Mouse (Mus musculus) CH12.LX (cell line): ENCODE results near the gene AL607142.1. TPM values are rescaled to one million over a fixed set of nuclear protein-coding genes. Genes with fewer than 3 reads are reported as not detected.

Experiments
- DNase-seq: peaks from one replicate; pipeline ENCODE4 v3.0.0-alpha.2; 2013; ENCODE audit errors: extremely low read depth
- H3K27ac ChIP-seq: 2 replicates; pipeline ENCODE4 v1.5.1; 2012; ENCODE audit warnings: low read depth, mild to moderate bottlenecking, control low read depth, moderate library complexity; ENCODE audit not compliant: insufficient read depth
- H3K27me3 ChIP-seq: replicated peaks from 2 replicates; pipeline ENCODE3; 2012; ENCODE audit warnings: inconsistent platforms
- H3K36me3 ChIP-seq, 2 experiments: replicated peaks in 1 of 2; 2 replicates each; pipeline versions ENCODE3 to v1.6.1; 2012; ENCODE audit warnings: inconsistent platforms in 1 of 2, low read length in 1 of 2, mild to moderate bottlenecking in 1 of 2, mixed read lengths in 1 of 2, moderate library complexity in 1 of 2; ENCODE audit not compliant: control insufficient read depth in 1 of 2, insufficient read depth in 1 of 2
- H3K4me1 ChIP-seq, 2 experiments: 2 replicates each; pipeline ENCODE4 v1.6.1; 2012; ENCODE audit warnings: inconsistent platforms in 1 of 2, moderate library complexity in 1 of 2; ENCODE audit not compliant: insufficient read depth in 2 of 2, control insufficient read depth in 1 of 2
- H3K4me2 ChIP-seq: 2 replicates; pipeline ENCODE4 v1.6.1; 2012; ENCODE audit warnings: low read depth, mild to moderate bottlenecking, control low read depth; ENCODE audit not compliant: poor library complexity, insufficient read depth, severe bottlenecking
- H3K4me3 ChIP-seq, 3 experiments: fragments of 150-350 bp in 1 of 3; sonication (generic) in 1 of 3; replicated peaks in 1 of 3; 2 replicates each; pipeline versions ENCODE3 to v1.5.1; 2011 to 2012; ENCODE audit warnings: low read depth in 2 of 3, low read length in 2 of 3, mild to moderate bottlenecking in 2 of 3, moderate library complexity in 2 of 3, control low read depth in 1 of 3, improper control_type of control experiment in 1 of 3, inconsistent platforms in 1 of 3, mixed read lengths in 1 of 3; ENCODE audit not compliant: poor library complexity in 1 of 3
- H3K79me2 ChIP-seq: replicated peaks from 2 replicates; pipeline ENCODE4 v1.6.1; 2012; ENCODE audit warnings: mild to moderate bottlenecking, moderate library complexity; ENCODE audit not compliant: control insufficient read depth, poor library complexity, insufficient read depth, severe bottlenecking; ENCODE audit errors: extremely low read depth
- H3K9ac ChIP-seq: 2 replicates; pipeline ENCODE4 v1.6.1; 2012; ENCODE audit warnings: low read depth, mild to moderate bottlenecking, control low read depth, moderate library complexity; ENCODE audit not compliant: insufficient read depth
- H3K9me3 ChIP-seq: replicated peaks from 2 replicates; pipeline ENCODE3; 2012; ENCODE audit warnings: low read length, inconsistent platforms, mixed read lengths
- BHLHE40 ChIP-seq: IDR thresholded peaks from 2 replicates; pipeline ENCODE4 v1.6.1; 2011; ENCODE audit warnings: mild to moderate bottlenecking, low read depth, low read length, improper control_type of control experiment
- CHD1 ChIP-seq: IDR thresholded peaks from 2 replicates; pipeline ENCODE4 v1.6.1; 2012; ENCODE audit warnings: low read depth, low read length, improper control_type of control experiment, inconsistent platforms
- CHD2 ChIP-seq: IDR thresholded peaks from 2 replicates; pipeline ENCODE4 v1.6.1; 2011; ENCODE audit warnings: low read length, improper control_type of control experiment
- ELF1 ChIP-seq: IDR thresholded peaks from 2 replicates; pipeline ENCODE4 v1.6.1; 2014; ENCODE audit warnings: low read depth, mild to moderate bottlenecking, inconsistent platforms, low read length, improper control_type of control experiment
- EP300 ChIP-seq: IDR thresholded peaks from 2 replicates; pipeline ENCODE4 v1.6.1; 2011; ENCODE audit warnings: low read length, improper control_type of control experiment
- ETS1 ChIP-seq: conservative IDR thresholded peaks from 2 replicates; pipeline ENCODE4 v1.6.1; 2012; ENCODE audit warnings: low read depth, mild to moderate bottlenecking, inconsistent platforms, low read length, improper control_type of control experiment, moderate library complexity
- GABPA ChIP-seq: IDR thresholded peaks from 2 replicates; pipeline ENCODE4 v1.6.1; 2012; ENCODE audit warnings: low read depth, low read length, improper control_type of control experiment, inconsistent platforms; ENCODE audit not compliant: insufficient replicate concordance
- JUND ChIP-seq: conservative IDR thresholded peaks from 2 replicates; pipeline ENCODE4 v1.6.1; 2011; ENCODE audit warnings: low read depth, low read length, improper control_type of control experiment
- KAT2A ChIP-seq: IDR thresholded peaks from 2 replicates; pipeline ENCODE4 v1.6.1; 2012; ENCODE audit warnings: low read length, improper control_type of control experiment, inconsistent platforms; ENCODE audit not compliant: insufficient replicate concordance
- MAFK ChIP-seq: IDR thresholded peaks from 2 replicates; pipeline ENCODE4 v1.6.1; 2011; ENCODE audit warnings: low read length, improper control_type of control experiment; ENCODE audit not compliant: insufficient replicate concordance
- MAX ChIP-seq: IDR thresholded peaks from 2 replicates; pipeline ENCODE4 v1.6.1; 2011; ENCODE audit warnings: low read length, improper control_type of control experiment
- MXI1 ChIP-seq: IDR thresholded peaks from 2 replicates; pipeline ENCODE4 v1.6.1; 2011; ENCODE audit warnings: mild to moderate bottlenecking, low read depth, low read length, improper control_type of control experiment
- MYC ChIP-seq: IDR thresholded peaks from 2 replicates; pipeline ENCODE4 v1.6.1; 2011; ENCODE audit warnings: low read depth, mild to moderate bottlenecking, improper control_type of control experiment, low read length
- NELFE ChIP-seq: IDR thresholded peaks from 2 replicates; pipeline ENCODE4 v1.6.1; 2011; ENCODE audit warnings: low read depth, low read length, improper control_type of control experiment
- PAX5 ChIP-seq: IDR thresholded peaks from 2 replicates; pipeline ENCODE4 v1.6.1; 2012; ENCODE audit warnings: low read length, inconsistent platforms, mixed read lengths
- POLR2A ChIP-seq: IDR thresholded peaks from 2 replicates; pipeline ENCODE4 v1.6.1; 2011; ENCODE audit warnings: low read depth, mild to moderate bottlenecking, improper control_type of control experiment, low read length
- POLR2AphosphoS2 ChIP-seq: IDR thresholded peaks from 2 replicates; pipeline ENCODE4 v1.6.1; 2011; ENCODE audit warnings: low read depth, low read length, improper control_type of control experiment
- RAD21 ChIP-seq: IDR thresholded peaks from 2 replicates; pipeline ENCODE4 v1.6.1; 2011; ENCODE audit warnings: low read depth, mild to moderate bottlenecking, low read length, improper control_type of control experiment, moderate library complexity
- SIN3A ChIP-seq: IDR thresholded peaks from 2 replicates; pipeline ENCODE4 v1.6.1; 2012; ENCODE audit warnings: low read length, improper control_type of control experiment, inconsistent platforms
- SMC3 ChIP-seq: IDR thresholded peaks from 2 replicates; pipeline ENCODE4 v1.6.1; 2011; ENCODE audit warnings: low read depth, low read length, improper control_type of control experiment
- TBP ChIP-seq: conservative IDR thresholded peaks from 2 replicates; pipeline ENCODE4 v1.6.1; 2011; ENCODE audit warnings: low read depth, low read length, improper control_type of control experiment
- TCF12 ChIP-seq: IDR thresholded peaks from 2 replicates; pipeline ENCODE4 v1.6.1; 2014; ENCODE audit warnings: low read depth, mild to moderate bottlenecking, inconsistent platforms, low read length, improper control_type of control experiment
- UBTF ChIP-seq: IDR thresholded peaks from 2 replicates; pipeline ENCODE4 v1.6.1; 2012; ENCODE audit warnings: low read depth, mild to moderate bottlenecking, inconsistent platforms, low read length, improper control_type of control experiment, moderate library complexity
- USF1 ChIP-seq: IDR thresholded peaks from 2 replicates; pipeline ENCODE4 v1.6.1; 2014; ENCODE audit warnings: low read depth, mild to moderate bottlenecking, inconsistent platforms, low read length, improper control_type of control experiment
- USF2 ChIP-seq: conservative IDR thresholded peaks from 2 replicates; pipeline ENCODE4 v1.6.1; 2011; ENCODE audit warnings: low read depth, low read length, improper control_type of control experiment
- ZMIZ1 ChIP-seq: IDR thresholded peaks from 2 replicates; pipeline ENCODE4 v1.6.1; 2012; ENCODE audit warnings: low read depth, mild to moderate bottlenecking, inconsistent platforms, low read length, improper control_type of control experiment
- ZNF384 ChIP-seq: IDR thresholded peaks from 2 replicates; pipeline ENCODE4 v1.6.1; 2012; ENCODE audit warnings: low read depth, low read length, improper control_type of control experiment, inconsistent platforms
- dilution Hi-C: fragments of 300-500 bp; cut with MboI; formaldehyde crosslinking; loops from 2 replicates; pipeline ENCODE4 v1.14.3; 2020; ENCODE audit warnings: low sequenced_read_pairs; ENCODE audit not compliant: extremely low pct_unique_long_range_greater_than_20kb, extremely low pct_ligation_motif_present
- in situ Hi-C: fragments of 300-500 bp; cut with MboI; formaldehyde crosslinking; loops from 3 replicates; pipeline ENCODE4 v1.14.3; 2019; ENCODE audit warnings: low sequenced_read_pairs, low pct_ligation_motif_present, low pct_unique_long_range_greater_than_20kb, mixed read lengths
- polyA plus RNA-seq: library from polyadenylated mRNA; unstranded; fragments of >175 nt; gene quantifications from 2 replicates; pipeline ENCODE4 v1.2.1, GENCODE M21; 2012; ENCODE audit warnings: low read depth; ENCODE audit not compliant: insufficient read length
- total RNA-seq, 2 experiments: library from RNA; depleted of rRNA; stranded (reverse); fragments of 300-350 nt in 1 of 2; fragments of >200 nt in 1 of 2; gene quantifications; 2 replicates each; pipeline ENCODE4 v1.2.3; 2012 to 2014

AL607142.1 gene
- total and polyA plus RNA-seq, 3 experiments, result 22.0 TPM; not detected in 2

DNA sequence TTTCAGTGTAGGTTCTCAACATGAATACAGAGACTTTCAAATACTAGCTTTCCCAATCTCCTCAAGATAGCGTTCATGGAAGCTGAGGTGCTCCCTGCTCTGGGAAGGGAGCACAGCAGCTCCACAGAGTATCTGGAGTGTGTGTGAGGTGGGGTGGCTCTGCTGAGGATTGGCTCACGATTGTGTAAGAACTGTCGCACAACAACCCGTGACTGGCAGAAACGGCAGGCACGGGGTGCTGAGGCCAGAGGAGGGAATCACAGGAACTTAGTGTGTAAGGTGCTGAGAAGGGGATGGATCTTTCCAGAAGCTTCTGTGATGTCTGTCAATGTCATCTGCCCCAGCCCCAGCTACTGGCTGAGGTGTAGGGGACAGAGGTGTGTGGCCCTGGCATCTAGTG, 3.1 kb upstream of the AL607142.1 start:
- dilution Hi-C loops (no loop called here), in situ Hi-C loops (no loop called here)
- TF ChIP-seq CHD1, result no peak
- no peak for TF ChIP-seq ZNF384
- TF ChIP-seq MXI1, result no peak
- no peak for TF ChIP-seq ELF1
- no peak for TF ChIP-seq SMC3
- TF ChIP-seq TBP, result no peak
- TF ChIP-seq ZMIZ1, result no peak
- no peak for TF ChIP-seq NELFE
- no peak for TF ChIP-seq JUND
- no peak for TF ChIP-seq UBTF
- TF ChIP-seq POLR2A, result no peak
- TF ChIP-seq MAFK, result no peak
- no peak for TF ChIP-seq RAD21
- TF ChIP-seq ETS1, result no peak
- TF ChIP-seq CHD2, result no peak
- peaks cover 25% of the 10 kb centered on the region for H3K79me2 ChIP-seq
- H3K4me2 ChIP-seq, result 0 out of 2 replicates have a peak overlapping the region, but pooled peaks have one; percentile 55
- H3K4me1 ChIP-seq, result peaks cover 22 to 73% of the 10 kb centered on the region in 2 experiments
- H3K4me3 ChIP-seq, result no peak overlapping the region
- peak overlapping the region; percentile 15 for H3K27ac ChIP-seq
- DNase-seq, result no peak
- no peaks in the 10 kb centered on the region for H3K27me3 ChIP-seq
- H3K36me3 ChIP-seq, result peaks cover 16 to 54% of the 10 kb centered on the region in 2 experiments
- H3K9me3 ChIP-seq, result peaks cover 3% of the 10 kb centered on the region
- H3K9ac ChIP-seq, result no peak overlapping the region

DNA sequence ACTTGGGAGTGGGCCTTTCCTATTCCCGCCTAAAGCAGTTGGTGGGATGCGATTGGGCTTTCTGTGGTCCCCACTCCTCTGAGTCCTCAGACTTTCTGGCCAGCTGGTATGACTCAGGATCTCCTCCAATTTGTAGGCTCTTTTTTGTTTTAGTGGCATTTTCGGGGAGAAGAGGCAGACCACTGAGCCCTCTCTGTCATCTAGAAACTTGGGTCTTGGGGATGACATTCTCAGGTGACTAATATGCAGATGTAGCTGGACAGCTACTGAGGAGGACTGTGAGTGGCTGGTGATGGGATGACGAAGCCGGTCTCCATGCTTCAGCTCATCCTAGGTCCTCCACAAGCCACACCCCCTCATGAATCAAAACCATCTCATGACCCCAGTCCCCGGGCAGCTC, 2.6 kb upstream of the AL607142.1 start:
- no peak for DNase-seq
- H3K4me3 ChIP-seq, result no peak overlapping the region
- peak overlapping the region; percentile 28 for H3K27ac ChIP-seq
- H3K4me1 ChIP-seq, result peaks cover 22 to 73% of the 10 kb centered on the region in 2 experiments
- H3K36me3 ChIP-seq, result peaks cover 20 to 56% of the 10 kb centered on the region in 2 experiments
- in situ Hi-C loops (no loop called here), dilution Hi-C loops (no loop called here)
- peaks cover 3% of the 10 kb centered on the region for H3K9me3 ChIP-seq
- peak overlapping the region; percentile 55; the same call in 1 of the 2 replicates for H3K4me2 ChIP-seq
- H3K79me2 ChIP-seq, result peaks cover 20% of the 10 kb centered on the region
- TF ChIP-seq UBTF, result no peak
- TF ChIP-seq SMC3, result no peak
- TF ChIP-seq EP300, result no peak
- TF ChIP-seq MAX, result no peak; the same call in 1 of the 2 replicates
- no peak for TF ChIP-seq GABPA
- no peak for TF ChIP-seq POLR2AphosphoS2
- TF ChIP-seq MYC, result no peak
- no peak for TF ChIP-seq PAX5
- TF ChIP-seq MAFK, result no peak
- TF ChIP-seq TCF12, result no peak
- TF ChIP-seq ETS1, result peak; percentile 51; the same call in 1 of the 2 replicates
- no peak for TF ChIP-seq USF1
- TF ChIP-seq SIN3A, result 0 out of 2 replicates have a peak, but pooled peaks have one; percentile 38
- TF ChIP-seq USF2, result no peak
- TF ChIP-seq KAT2A, result no peak
- TF ChIP-seq BHLHE40, result peak; percentile 82
- no peaks in the 10 kb centered on the region for H3K27me3 ChIP-seq
- no peak overlapping the region for H3K9ac ChIP-seq
